Mouse (Mus musculus) lung, postnatal 14 days (tissue): ENCODE measurements at regions not wholly inside any gene's neighbourhood (a gene's known extent, or its start where the extent isn't known, plus 50 kb on each side); places are given as distances from the start of the nearest gene placed in this dataset.
A peak's percentile ranks its signal among the peaks of the same experiment; 100 is the strongest.

Experiments
- DNase-seq: peaks from one replicate; pipeline ENCODE4 v3.0.0; 2021

DNA sequence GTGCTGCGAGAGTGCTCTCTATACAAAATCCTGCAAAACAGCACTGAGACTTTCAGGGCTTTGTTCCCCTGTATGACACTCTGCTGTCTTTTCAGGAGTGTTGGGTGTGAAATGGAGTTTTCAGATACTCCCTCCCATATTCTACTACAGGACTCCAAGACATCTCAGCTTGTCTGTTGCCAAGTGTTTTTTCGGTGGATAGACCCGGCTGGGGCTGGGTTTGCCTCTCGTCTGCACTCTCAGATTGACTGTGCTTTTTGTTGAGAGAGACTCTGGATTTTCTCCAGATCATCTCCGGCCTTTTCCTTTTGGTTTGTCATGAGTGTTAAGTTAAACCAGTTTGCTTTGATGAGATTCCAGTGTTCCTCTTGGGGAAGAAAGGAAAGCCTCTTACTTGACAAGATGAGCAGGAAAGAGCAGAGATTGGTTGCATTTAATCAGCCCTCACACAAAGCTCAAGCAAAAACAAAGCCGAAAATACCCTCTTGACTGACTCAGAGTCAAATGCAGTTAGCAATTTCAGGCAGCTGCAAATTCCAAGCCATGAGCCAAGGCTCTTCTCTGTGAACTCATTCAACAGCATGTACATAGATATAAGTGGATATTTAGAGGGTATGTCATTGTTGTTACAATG lies 219.3 kb upstream of the Veph1 start:
- no peak for DNase-seq

DNA sequence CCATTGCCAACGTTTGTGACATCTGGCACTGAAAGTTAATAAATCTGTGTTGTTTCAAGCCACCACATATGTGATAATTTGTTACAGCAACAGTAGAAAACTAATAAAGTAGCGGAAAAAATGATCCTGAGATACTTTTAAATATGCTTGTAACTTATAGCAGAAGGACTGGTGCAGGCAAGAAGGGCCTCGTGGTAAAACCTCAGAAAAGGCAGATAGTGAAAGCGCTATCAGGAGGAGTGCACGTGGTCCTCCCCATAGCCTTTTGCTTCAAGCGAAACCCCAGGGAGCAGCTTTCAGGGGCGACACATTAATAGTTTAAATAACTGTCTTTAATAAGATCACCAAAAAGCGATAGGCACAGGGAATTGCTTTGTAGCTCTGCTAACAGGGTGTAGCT lies 217.9 kb upstream of the Veph1 start:
- no peak for DNase-seq

DNA sequence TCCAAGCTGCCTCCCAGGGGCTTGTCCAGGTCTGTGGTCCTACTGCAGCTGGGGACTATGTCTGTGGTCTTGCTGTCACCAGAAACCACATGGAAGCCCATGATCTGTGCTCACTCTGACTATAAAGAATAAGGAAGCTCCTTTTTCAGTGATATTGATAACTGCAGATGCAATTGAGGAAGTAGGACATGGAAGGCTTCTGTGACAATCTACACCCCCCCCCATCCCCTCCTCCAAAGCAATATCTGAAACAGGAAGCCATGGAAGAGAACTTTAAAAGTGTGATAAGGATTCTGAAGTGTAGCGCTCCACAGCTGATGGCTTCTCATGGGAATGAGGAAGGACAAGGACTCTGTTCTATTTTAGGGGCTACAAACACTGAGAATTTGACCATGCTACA lies 215.8 kb upstream of the Veph1 start:
- no peak for DNase-seq

DNA sequence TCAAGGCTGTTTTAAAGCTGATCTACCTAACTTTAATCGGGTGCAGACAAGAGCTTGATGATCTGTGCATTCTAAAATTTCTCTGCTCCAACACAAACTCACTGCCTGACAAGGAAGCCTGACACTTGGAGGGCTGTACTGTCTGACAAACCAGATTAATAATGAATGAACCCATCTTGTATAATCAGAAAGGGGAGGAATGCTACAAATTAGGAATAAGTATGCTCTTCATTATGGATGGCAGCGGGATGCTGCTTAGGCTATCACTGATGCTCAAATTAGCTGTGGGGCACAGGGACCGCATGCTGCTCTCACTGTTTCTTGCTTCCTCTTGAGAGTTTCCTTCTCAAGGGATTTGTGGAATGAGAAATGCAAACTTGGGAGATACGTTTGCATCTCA lies 213.8 kb upstream of the Veph1 start:
- DNase-seq = no peak

DNA sequence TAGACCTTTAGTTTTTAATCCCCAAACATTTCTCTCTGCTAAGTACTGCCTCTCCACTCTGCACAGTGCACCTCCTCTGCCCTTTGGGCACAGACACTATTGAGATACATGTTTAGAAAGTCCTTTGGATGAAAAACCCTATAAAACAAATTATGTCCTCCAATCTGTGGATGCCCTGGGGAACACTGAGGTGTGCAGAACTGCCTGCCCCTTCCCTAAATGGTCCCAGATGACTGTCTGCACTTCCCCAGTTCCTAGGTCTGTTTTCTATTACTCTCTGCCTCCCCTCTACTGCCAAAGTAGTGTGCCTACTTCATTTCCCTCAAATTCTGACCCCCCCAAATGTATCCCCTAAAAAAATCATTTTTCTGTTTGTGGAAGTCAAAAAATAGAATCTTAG lies 209.5 kb upstream of the Veph1 start:
- DNase-seq = no peak

DNA sequence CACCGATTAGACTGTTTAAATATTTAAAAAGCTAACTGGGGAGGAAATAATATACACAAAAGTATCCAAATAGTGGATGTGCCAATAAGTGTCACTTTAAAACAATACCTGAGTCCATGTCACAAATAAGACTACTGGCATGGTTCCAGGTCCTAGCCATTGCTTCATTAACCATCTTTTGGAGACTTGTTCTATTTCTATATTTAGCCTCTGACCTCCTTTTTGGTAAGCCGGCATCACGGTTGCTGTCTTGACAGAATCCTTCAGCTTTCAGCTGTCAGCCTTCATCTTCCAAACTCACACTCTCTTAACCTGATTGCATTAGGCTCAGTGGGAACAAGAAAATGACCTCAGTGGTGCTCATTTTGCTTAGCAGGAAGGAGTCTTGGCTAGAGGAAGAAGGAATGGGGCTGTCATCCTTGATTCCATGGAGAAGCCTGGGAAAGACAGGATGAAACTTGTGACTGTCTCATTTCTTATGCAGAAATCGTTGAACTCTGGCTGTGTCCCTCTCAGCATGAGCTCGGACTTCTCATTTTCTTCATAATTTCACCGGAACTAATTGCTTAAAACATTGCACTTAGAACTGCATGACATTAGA lies 208.9 kb upstream of the Veph1 start:
- no peak for DNase-seq

DNA sequence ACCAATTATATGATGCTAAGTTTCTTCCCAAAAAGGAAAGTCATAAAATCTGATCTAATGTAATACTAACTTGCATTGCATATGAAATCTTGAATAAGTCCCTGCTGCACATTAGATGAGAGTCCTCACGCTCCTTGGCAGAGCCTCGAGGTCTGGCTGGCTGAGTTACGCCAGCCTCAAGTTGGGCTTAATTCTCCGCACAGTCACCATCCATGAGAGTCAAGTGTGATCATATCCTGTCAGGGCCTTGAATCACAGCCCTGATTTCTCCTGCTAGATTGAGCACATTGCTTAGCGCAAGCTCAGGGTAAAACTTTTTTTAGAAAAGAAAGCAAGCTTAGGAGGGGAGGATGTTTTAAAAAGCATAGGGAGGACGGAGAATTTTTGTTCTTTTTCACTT lies 208.1 kb upstream of the Veph1 start:
- DNase-seq = no peak

DNA sequence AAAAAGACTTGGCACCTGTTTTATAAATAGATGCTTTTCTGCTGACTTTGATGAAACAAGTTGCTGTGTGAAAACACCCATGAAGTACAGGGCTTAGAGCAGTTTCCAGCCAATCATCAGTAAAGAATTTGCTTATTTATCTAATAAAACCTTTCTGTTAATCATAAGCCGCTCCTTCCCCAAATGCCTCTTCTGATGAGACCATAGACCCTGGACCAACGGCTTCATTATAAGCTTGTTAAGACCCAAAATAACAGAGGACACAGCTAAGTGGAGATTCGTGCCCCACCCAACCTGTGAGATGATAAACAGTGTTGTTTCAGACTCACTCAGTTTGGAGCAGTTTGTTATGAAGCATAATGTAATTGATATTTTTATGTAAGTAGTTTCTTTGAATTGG lies 207.0 kb upstream of the Veph1 start:
- no peak for DNase-seq

DNA sequence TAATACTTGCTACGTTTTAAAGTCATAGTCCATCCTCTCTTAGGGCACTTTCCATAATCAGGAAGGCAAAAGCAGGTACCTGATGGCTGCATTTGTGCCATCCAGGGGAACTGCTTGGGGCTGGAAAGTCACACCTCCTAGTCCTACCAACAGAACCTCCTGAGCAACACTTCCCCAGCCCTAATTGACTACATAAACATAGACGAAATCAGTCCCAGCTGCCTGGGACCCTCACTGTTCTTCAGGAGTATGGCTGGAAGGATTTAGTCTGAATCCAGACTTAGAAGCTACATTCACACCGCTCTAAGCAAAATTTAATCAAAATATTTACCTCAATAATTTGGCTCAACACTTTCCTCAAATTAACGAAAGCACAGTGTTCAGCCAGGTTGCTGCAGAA lies 205.2 kb upstream of the Veph1 start:
- no peak for DNase-seq

DNA sequence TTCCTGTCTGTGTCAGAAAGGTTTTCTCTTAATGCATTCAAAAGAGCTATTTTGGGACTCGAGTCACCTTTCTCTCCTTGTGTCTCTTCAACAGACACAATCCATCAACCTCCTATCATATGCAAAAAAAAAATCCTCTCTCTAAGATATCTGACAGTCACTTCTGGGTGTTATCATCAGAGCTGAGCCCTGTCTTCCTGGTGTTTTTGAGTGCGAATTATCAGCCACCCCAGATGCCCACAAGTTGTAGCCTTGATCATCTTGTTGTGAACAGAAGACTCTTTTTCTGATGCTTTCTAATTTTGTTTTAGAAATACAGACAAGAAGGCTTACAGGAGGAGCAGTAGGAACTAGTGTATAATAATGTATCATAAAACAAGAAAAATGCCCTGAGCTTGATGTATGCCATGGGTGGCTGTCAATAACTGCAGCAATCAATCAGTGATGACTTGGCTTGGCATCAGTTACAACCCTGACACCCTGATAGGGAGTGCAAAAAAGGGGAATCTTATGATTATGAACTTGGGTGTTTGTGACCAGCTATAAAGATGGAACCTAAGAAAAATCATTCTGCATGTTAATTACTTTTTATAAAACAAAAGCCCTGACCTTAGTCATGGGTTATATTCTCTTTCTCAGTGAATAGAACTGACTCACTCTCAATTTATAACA lies 197.9 kb upstream of the Veph1 start:
- DNase-seq = no peak

DNA sequence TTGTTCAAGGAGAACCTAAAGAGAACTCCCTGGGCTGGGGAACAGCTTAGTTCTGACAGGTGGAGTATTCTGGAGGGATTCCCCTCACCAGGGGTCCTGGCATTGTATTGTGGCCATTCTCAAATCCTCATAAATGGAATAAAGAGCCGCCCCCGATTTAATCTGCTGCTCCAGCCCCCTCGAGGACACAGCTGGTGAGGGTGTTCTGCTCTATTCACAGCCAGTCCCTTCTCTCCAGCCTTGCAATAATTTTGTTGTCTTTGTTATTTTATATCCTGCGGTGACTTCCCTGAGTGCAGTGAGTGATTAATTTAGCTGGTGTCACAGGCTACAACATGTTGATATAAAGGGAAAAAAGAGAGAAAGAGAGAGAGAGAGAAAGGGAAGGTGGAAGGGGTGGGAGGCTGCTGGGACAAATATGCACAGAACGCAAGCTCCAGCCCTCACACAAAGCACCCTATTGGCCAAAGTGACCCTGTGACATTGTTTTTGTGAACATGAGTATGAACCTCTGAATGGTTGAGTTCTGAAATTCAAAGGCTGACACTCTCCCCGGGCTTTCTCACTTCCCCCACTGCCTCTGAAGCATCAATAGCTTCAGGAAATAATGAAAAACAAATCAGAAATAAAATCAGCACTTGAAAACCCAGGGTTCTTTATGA lies 194.2 kb upstream of the Veph1 start:
- DNase-seq = no peak

DNA sequence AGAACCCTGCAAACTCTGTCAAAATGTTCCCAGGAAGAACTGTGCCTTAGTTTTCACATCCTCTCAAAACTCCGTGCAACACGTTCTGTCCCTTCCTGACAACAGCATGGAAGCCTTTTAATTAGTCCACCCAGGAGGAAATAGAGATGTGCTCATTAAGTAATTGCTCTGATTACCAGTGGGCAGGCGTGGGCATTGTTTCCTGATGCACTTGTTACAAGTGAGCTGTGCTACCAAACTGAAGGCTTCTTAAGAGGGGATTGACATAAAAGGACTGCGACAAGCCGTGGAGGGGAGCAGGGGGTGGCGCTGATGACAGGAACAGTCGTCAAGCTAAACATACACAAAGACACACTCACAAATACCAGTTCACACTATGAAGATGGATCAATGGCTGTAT lies 192.1 kb upstream of the Veph1 start:
- no peak for DNase-seq

DNA sequence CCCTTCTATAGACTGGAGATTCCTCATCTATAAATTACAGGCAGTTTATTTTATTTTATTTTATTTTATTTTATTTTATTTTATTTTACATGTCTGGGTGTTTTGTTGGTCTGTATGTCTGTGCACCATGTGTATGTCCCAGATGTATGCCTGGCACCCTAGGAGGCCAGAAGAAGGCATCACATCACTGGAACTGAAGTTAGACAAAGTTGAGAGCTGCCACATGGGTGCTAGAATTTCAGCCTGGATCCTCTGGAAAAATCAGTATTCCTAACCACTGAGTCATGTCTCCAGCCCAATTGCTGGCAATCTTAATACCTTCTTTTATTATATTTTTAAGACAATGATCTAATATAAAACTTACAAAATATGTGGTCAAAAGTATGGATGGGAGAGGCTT lies 190.0 kb upstream of the Veph1 start:
- DNase-seq = no peak

DNA sequence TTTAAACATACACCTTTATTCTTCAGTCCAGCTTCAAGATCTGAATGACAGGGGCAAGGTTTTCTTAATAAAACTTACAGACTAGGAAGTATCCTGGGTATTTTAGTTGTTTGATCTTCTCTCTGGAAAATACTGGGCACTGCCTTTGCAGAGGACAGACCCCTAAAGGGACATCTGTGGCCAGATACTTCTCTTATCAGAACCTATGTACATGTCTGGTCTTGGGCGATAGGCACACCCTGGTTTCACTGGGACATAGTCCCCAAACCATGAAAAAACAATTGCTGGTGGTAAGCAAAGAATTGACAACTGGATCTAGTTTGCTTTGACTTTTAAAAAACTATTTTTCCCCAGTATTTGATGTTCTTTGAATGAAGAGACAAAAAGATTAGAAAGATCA lies 189.5 kb upstream of the Veph1 start:
- no peak for DNase-seq

DNA sequence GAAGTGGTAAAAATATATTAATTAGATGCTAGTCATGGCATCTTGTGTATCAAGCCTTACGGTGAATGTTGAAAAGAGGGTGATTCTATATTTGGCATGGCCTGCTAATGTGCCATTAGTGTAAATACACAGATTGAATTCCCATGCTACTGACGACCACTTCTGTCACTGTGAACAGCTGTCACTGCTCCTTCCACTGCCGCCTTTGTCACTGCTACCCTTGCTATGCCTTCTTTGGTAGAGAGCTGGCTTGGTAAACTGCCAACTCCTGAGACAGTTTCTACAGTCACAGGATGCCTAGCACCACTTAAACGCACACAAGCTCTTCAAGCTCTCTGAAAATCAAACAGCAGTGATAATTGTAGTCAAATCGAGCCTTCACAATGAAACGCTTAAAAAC lies 184.1 kb upstream of the Veph1 start:
- peak; percentile 8 for DNase-seq

DNA sequence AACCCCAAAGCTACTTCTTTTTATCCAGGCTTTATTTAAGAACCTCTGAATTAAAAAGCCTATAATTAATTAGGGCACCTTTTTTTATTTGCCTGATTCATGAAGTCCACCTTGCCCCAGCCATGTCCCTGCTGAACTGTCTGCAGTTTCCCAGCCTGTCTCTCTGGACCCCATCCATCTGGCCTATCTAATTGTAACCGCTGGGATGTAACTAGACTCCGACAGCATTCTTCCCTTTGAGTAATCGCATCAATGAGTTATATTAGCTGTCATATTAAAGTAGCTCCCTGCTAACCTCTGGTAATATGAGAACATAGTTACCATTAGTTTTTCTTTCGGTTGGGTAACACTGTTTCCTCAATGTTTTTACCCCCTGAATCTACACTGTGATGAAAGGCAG lies 182.6 kb upstream of the Veph1 start:
- no peak for DNase-seq

DNA sequence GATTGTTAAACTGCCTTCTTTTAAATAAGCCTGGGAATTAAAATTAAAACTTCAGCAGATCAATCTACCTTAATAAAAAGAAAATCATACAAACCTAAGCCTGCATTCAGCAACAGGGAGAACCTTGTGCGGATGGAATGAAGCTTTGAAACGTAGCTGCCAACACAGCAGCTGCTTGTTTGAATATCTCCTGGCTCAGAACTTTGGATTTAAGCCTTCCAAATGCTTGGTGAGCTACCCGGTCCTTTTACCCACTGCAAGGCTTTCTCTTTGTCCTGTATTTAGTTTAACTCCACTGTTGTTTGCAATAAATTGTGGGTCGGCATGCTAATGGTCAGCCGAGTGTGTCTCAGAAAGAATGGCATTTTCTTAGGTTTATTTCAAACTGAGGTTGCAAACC lies 169.7 kb upstream of the Veph1 start:
- no peak for DNase-seq

DNA sequence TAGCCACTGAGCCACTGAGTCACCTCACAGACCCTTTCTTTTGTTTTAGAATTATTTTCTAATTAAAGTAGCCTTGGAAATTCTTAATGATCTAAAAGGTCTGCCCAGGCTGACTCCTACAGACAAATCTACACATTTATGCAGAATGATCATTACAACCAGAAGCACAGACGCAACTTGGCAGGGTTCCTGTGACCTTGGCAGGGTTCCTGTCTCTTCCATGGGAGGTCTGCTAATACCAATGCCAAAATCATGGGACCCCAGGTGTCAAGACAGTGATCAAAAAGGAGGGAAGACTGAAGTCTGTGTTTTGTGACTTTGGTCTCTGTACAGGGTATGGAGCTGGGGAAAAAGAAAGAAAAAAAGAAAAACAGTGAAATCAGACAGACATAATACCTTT lies 168.7 kb upstream of the Veph1 start:
- no peak for DNase-seq

DNA sequence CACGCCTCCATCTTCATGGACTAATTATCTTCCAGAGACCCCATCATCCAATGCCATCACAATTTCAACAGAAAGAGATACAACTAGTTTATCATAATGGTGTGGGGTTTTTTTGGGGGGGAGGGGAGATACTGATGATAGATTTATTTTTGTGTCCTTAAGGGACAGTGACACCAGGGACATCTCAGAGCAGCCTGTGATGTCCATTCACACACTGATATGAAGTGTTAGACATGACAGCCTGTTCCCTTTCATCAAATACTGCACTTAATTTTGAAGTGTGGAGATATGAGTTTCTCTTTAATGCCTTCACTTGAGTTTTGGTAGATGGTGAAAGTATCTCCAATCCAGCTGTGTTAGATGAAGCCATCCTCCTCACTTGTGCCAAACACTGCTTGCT lies 165.7 kb upstream of the Veph1 start:
- no peak for DNase-seq

DNA sequence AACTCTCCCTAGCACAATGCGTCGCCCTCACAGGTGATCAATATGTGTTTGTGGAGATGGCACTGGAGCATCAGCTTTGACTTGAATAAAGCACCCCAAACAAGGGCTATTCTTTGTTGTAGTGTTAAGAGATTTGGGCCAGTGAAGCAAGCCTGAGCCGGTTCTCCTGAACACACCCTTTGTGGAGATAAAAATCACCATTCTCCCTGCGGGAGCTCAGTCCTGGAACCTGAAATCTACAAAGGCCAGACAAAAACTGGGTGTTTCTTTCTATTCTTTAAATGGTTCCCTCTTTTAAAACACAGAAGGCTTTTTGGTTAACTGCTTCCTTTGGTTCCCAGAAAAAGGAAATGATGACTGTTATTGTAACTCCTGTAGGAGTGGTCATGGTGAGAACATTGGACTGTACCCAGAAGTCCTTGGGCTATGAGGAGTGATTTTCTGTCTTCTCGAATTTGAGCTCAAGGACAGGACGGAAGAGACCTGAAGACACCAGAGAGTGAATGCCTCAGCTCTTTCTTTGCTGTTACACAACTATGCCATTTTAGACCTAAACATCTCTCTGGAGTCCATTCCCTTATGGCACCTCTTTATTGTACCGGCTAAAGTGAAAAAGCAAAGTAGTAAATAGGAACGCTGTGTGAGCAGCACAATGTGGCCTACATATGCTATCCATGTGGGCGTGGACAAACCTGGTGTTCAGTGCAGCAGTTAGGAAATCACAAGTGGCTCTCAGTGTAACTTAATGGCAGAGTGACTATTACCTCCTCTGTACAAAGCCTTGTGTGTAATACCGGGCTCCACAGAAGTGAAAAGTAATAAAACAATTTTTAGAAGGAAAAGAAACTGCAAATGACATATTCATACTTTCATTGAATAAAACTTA lies 149.9 kb upstream of the Veph1 start:
- DNase-seq = peak; percentile 8

DNA sequence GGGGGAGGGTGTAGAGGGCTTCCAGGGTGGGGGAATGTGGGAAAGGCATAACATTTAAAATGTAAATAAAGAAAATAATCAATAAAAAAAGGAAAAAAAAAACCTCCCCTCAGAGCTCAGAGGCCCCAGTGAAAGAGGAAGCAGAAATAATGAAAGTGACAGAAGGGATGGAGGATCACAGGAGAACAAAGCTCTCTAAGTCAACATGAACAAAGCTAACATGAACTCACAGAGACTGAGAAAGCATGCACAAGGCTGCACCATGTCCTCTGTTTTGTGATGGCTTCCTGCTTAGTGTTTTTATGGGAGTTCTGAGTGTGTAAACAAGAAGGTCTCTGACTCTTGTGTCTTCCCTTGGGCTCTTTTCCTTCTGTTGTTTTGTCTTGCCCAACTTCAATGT lies 136.6 kb upstream of the Veph1 start:
- DNase-seq = no peak

DNA sequence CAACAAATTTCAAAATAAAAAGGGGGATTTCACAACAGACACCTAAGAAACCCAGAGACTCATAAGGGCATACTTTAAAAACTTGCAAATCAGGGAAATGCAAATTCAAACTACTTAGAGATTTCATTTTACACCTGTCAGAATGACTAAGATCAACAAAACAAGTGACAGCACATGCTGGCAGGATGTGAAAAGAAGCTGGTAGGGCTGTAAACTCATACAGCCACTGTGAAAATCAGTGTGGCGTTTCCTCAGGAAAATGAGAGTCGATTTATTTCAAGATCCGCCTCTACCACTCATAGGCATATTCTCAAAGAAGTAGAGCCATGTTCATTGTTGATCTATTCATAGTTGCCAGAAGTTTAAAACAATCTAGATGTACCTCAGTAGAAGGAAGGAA lies 133.6 kb upstream of the Veph1 start:
- DNase-seq = no peak

DNA sequence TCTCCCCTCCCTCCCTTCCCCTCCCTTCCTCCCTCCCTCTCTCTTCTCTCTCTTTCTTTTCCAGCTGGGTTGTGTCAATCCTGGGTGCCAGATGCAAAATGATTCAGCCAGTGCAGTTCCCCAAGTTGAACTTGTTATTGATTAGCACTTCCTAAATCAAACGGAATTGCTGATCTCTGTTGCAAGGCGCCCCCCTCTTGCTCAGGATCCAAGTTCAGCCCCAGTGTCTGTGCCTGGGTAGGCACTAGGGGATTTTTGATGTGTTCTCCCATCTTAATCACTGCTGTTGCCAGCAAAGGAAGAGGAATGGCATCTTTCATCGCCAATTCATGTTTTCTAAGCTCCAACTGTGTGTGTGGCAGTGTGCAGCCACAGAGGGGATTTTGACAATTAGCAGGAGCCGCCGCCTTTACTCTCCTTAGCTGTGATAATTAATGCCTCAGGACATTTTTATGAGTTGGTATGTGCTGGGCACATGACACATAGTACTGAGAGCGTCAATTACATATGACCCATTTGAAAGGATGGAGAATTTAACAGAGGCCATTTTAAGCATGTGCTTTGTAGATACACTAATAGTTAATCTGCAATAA lies 125.9 kb upstream of the Veph1 start:
- no peak for DNase-seq
